Mouse (Mus musculus) midbrain, embryonic 11.5 days (tissue): Measurements from ENCODE around the gene Srek1ip1. TPM values are rescaled to one million over a fixed set of nuclear protein-coding genes. Genes with fewer than 3 reads are reported as not detected.

Experiments
- ATAC-seq: fragments of 200-750 bp; cut with Nextera tagmentation; 2 replicates; pipeline ENCODE4 v1.8.0; 2017; ENCODE audit warnings: moderate TSS enrichment, moderate library complexity; ENCODE audit not compliant: low FRiP score
- DNase-seq: peaks from one replicate; pipeline ENCODE4 v3.0.0; 2015; ENCODE audit warnings: low spot score; ENCODE audit errors: missing footprints
- H3K27ac ChIP-seq: fragments of 300-500 bp; sonication (generic); 2 replicates; pipeline ENCODE4 v1.5.1; 2014; ENCODE audit warnings: low read depth, low read length
- H3K27me3 ChIP-seq: fragments of 300-500 bp; sonication (generic); 2 replicates; pipeline ENCODE4 v1.6.1; 2014; ENCODE audit warnings: mild to moderate bottlenecking, low read length, moderate library complexity, mixed read lengths; ENCODE audit not compliant: control insufficient read depth, insufficient read depth
- H3K36me3 ChIP-seq: fragments of 300-500 bp; sonication (generic); 2 replicates; pipeline ENCODE4 v1.6.1; 2014; ENCODE audit warnings: mild to moderate bottlenecking, low read length, moderate library complexity, mixed read lengths; ENCODE audit not compliant: control insufficient read depth, insufficient read depth
- H3K4me1 ChIP-seq: fragments of 300-500 bp; sonication (generic); 2 replicates; pipeline ENCODE4 v1.6.1; 2014; ENCODE audit warnings: low read length; ENCODE audit not compliant: control insufficient read depth, insufficient read depth
- H3K4me2 ChIP-seq: fragments of 300-500 bp; sonication (generic); 2 replicates; pipeline ENCODE4 v1.6.1; 2014; ENCODE audit warnings: mild to moderate bottlenecking, moderate library complexity
- H3K4me3 ChIP-seq: fragments of 300-500 bp; sonication (generic); 2 replicates; pipeline ENCODE4 v1.5.1; 2014; ENCODE audit warnings: low read depth, low read length
- H3K9ac ChIP-seq: fragments of 300-500 bp; sonication (generic); 2 replicates; pipeline ENCODE4 v1.6.1; 2014; ENCODE audit warnings: low read length
- H3K9me3 ChIP-seq: fragments of 300-500 bp; sonication (generic); 2 replicates; pipeline ENCODE4 v1.6.1; 2016; ENCODE audit warnings: low read length; ENCODE audit not compliant: control insufficient read depth
- WGBS: fragments of 180-500 bp; shearing (Covaris S2); extraction: QIAGEN DNeasy Blood & Tissue Kit; methylation state at CpG from one replicate; pipeline ENCODE4 v1.1.7; 2014; 5-methylcytosine and 5-hydroxymethylcytosine counted together
- polyA plus RNA-seq: library from polyadenylated mRNA; unstranded; fragments of >200 nt; fragmentation: Nextera tagmentation; extraction: Ambion mirVana; gene quantifications from 2 replicates; pipeline ENCODE4 v1.2.1, GENCODE M21; 2014

Gene Srek1ip1
- polyA plus RNA-seq, 1 experiment from 2014 or later: 25.9 TPM

GRCm38 (mm10) chr13:104794421-104794820 is 2.1 kb downstream of the Srek1ip1 start:
- Histone ChIP-seq H3K27ac (no peak overlapping the region), H3K27me3 (no peaks in the 10 kb centered on the region), H3K36me3 (peaks cover 2% of the 10 kb centered on the region; the same call in 1 of the 2 replicates), H3K4me2 (no peak overlapping the region), H3K4me3 (no peak overlapping the region), H3K9me3 (no peaks in the 10 kb centered on the region), H3K9ac (no peak overlapping the region), H3K4me1 (no peaks in the 10 kb centered on the region)
- 91% methylated on average over 3 of the region's 3 CpGs for WGBS
- no peak for DNase-seq
- ATAC-seq: no peak

- no peak overlapping the region for H3K4me3 ChIP-seq
- ATAC-seq: no peak
- no peaks in the 10 kb centered on the region for H3K4me1 ChIP-seq
- no peak for DNase-seq
- H3K9ac ChIP-seq: no peak overlapping the region
- no peak overlapping the region for H3K4me2 ChIP-seq
- H3K27ac ChIP-seq: no peak overlapping the region
- H3K27me3 ChIP-seq: no peaks in the 10 kb centered on the region
- H3K9me3 ChIP-seq: no peaks in the 10 kb centered on the region
- H3K36me3 ChIP-seq: peaks cover 2% of the 10 kb centered on the region; the same call in 1 of the 2 replicates
- 94% methylated on average over 8 of the region's 8 CpGs for WGBS
These were observed 6.8 kb downstream of the Srek1ip1 start for GRCm38 (mm10) chr13:104799067-104799466.

GRCm38 (mm10) chr13:104799566-104800182 is 7.4 kb downstream of the Srek1ip1 start:
- H3K4me3 ChIP-seq: no peak overlapping the region
- no peak for ATAC-seq

GRCm38 (mm10) chr13:104805681-104806080 is 13.4 kb downstream of the Srek1ip1 start:
- Histone ChIP-seq H3K27me3 (no peaks in the 10 kb centered on the region), H3K9me3 (no peaks in the 10 kb centered on the region), H3K4me2 (no peak overlapping the region), H3K9ac (no peak overlapping the region), H3K27ac (no peak overlapping the region), H3K4me1 (no peaks in the 10 kb centered on the region), H3K36me3 (no peaks in the 10 kb centered on the region), H3K4me3 (no peak overlapping the region)
- WGBS: 64% methylated on average over 3 of the region's 3 CpGs
- DNase-seq (peak; percentile 89), ATAC-seq (no peak)

More at GRCm38 (mm10) chr13:104799566-104800182, 7.4 kb downstream of the Srek1ip1 start:
- WGBS: 91% methylated on average over 7 of the region's 7 CpGs
- DNase-seq: no peak
- Histone ChIP-seq H3K27me3 (no peaks in the 10 kb centered on the region), H3K4me2 (no peak overlapping the region), H3K9ac (no peak overlapping the region), H3K9me3 (no peaks in the 10 kb centered on the region), H3K36me3 (peaks cover 2% of the 10 kb centered on the region; the same call in 1 of the 2 replicates), H3K4me1 (no peaks in the 10 kb centered on the region), H3K27ac (no peak overlapping the region)

- no peak overlapping the region for H3K27ac ChIP-seq
- H3K4me1 ChIP-seq: peaks cover 16% of the 10 kb centered on the region
- peak overlapping the region; percentile 69 for H3K4me2 ChIP-seq
- H3K4me3 ChIP-seq: peak overlapping the region; percentile 74
- ATAC-seq (no peak), DNase-seq (no peak)
- no peaks in the 10 kb centered on the region for H3K27me3 ChIP-seq
- H3K9me3 ChIP-seq: no peaks in the 10 kb centered on the region
- peak overlapping the region; percentile 91 for H3K9ac ChIP-seq
- WGBS: 9% methylated on average over 8 of the region's 8 CpGs
- H3K36me3 ChIP-seq: no peaks in the 10 kb centered on the region
These were observed 24.0 kb downstream of the Srek1ip1 start for GRCm38 (mm10) chr13:104816270-104816634.

GRCm38 (mm10) chr13:104816635-104817571 is 24.6 kb downstream of the Srek1ip1 start, which contains the start of gene Cwc27:
Gene Cwc27 (minus strand): TSS chr13:104817142.
- Histone ChIP-seq H3K4me1 (peaks cover 16% of the 10 kb centered on the region), H3K9ac (peak within 1 kb of the TSS; percentile 91), H3K9me3 (no peaks in the 10 kb centered on the region), H3K36me3 (no peaks in the 10 kb centered on the region), H3K27me3 (no peaks in the 10 kb centered on the region), H3K4me2 (peak within 1 kb of the TSS; percentile 69), H3K27ac (peak within 1 kb of the TSS; percentile 57; the same call in 1 of the 2 replicates), H3K4me3 (peak within 1 kb of the TSS; percentile 74)
- ATAC-seq (peak; percentile 96), DNase-seq (peak; percentile 99)
- under 1% methylated on average over 50 of the region's 50 CpGs for WGBS

- Histone ChIP-seq H3K27ac (no peak overlapping the region), H3K36me3 (no peaks in the 10 kb centered on the region)
- 57% methylated on average over 12 of the region's 12 CpGs for WGBS
These were observed 25.4 kb downstream of the Srek1ip1 start for GRCm38 (mm10) chr13:104817696-104818095.

GRCm38 (mm10) chr13:104821192-104821591 is 28.9 kb downstream of the Srek1ip1 start:
- Histone ChIP-seq H3K4me2 (no peak overlapping the region), H3K4me3 (no peak overlapping the region), H3K36me3 (no peaks in the 10 kb centered on the region), H3K27ac (no peak overlapping the region), H3K4me1 (peaks cover 11% of the 10 kb centered on the region), H3K27me3 (no peaks in the 10 kb centered on the region), H3K9me3 (no peaks in the 10 kb centered on the region), H3K9ac (no peak overlapping the region)
- ATAC-seq (no peak), DNase-seq (no peak)

More at GRCm38 (mm10) chr13:104817696-104818095, 25.4 kb downstream of the Srek1ip1 start:
- H3K4me1 ChIP-seq: peaks cover 18% of the 10 kb centered on the region
- peak overlapping the region; percentile 69 for H3K4me2 ChIP-seq
- no peak for DNase-seq
- no peaks in the 10 kb centered on the region for H3K27me3 ChIP-seq
- peak overlapping the region; percentile 74 for H3K4me3 ChIP-seq
- no peak for ATAC-seq
- peak overlapping the region; percentile 91 for H3K9ac ChIP-seq
- H3K9me3 ChIP-seq: no peaks in the 10 kb centered on the region

GRCm38 (mm10) chr13:104821908-104822307 is 29.6 kb downstream of the Srek1ip1 start:
- WGBS: 83% methylated on average over 1 of the region's 1 CpGs
- Histone ChIP-seq H3K9me3 (no peaks in the 10 kb centered on the region), H3K4me3 (no peak overlapping the region), H3K4me2 (no peak overlapping the region), H3K36me3 (no peaks in the 10 kb centered on the region), H3K9ac (no peak overlapping the region), H3K27me3 (no peaks in the 10 kb centered on the region), H3K27ac (no peak overlapping the region), H3K4me1 (peaks cover 11% of the 10 kb centered on the region)
- DNase-seq (no peak), ATAC-seq (no peak)
